ENCODE assay signal across 8 mouse cellular contexts in genomic region chr5:141241645-141242284, GRCm38 (mm10). TPM values are rescaled to one million over a fixed set of nuclear protein-coding genes. Genes with fewer than 3 reads are reported as not detected.
DNase-seq lines count a peak whose midpoint lies in the region; ATAC-seq and TF ChIP-seq lines count a peak whose summit lies in the region.

No protein-coding gene starts in this region.

- peak overlapping the region; percentile 97 for H3K4me2 ChIP-seq in hindbrain, embryonic 16.5 days (ENCODE audit: low read length)
- peak overlapping the region; percentile 75 for H3K4me2 ChIP-seq in midbrain, postnatal 0 days (ENCODE audit: low read depth, low read length, poor library complexity, severe bottlenecking)

- no peak overlapping the region for H3K27ac ChIP-seq in kidney, adult 2 months (ENCODE audit: insufficient read depth, low read depth, low read length)
- peak overlapping the region; percentile 57 for H3K27ac ChIP-seq in hindbrain, embryonic 16.5 days (ENCODE audit: low read depth, low read length)
- no peak overlapping the region for H3K27ac ChIP-seq in midbrain, postnatal 0 days (ENCODE audit: low read depth, low read length)

- no peaks in the 10 kb centered on the region for H3K36me3 ChIP-seq in kidney, adult 2 months (ENCODE audit: control insufficient read depth, insufficient read depth, low read length)
- H3K36me3 ChIP-seq in hindbrain, embryonic 16.5 days (ENCODE audit: control insufficient read depth, insufficient read depth, low read length), result no peaks in the 10 kb centered on the region
- H3K36me3 ChIP-seq in midbrain, postnatal 0 days (ENCODE audit: insufficient read depth, low read length), result no peaks in the 10 kb centered on the region

- no peaks in the 10 kb centered on the region for H3K27me3 ChIP-seq in kidney, adult 2 months (replicated peaks; ENCODE audit: control insufficient read depth, insufficient read depth, low read length)
- peaks cover 4% of the 10 kb centered on the region for H3K27me3 ChIP-seq in Patski
- peaks cover 11% of the 10 kb centered on the region for H3K27me3 ChIP-seq in hindbrain, embryonic 16.5 days (replicated peaks; ENCODE audit: control insufficient read depth, insufficient read depth, low read length)
- H3K27me3 ChIP-seq in midbrain, postnatal 0 days (ENCODE audit: insufficient read depth, low read length), result peaks cover 4% of the 10 kb centered on the region; the same call in 1 of the 2 replicates

- no peak for TF ChIP-seq POLR2A in kidney, adult 2 months (IDR thresholded peaks at IDR 0.05; ENCODE audit: low read depth, low read length)

- CTCF ChIA-PET in Patski (lab: Charles Lee), result interaction anchor here (1.2 kb wide), 1 partner anchor 10 kb away, joined by 4 read pairs; no protein-coding TSS in a partner anchor

- no peak for DNase-seq in kidney, adult 2 months
- DNase-seq in kidney, adult 8-10 months, result no peak
- DNase-seq in Patski (ENCODE audit: low read depth, low spot score), result no peak
- peak; percentile 7 to 11 for DNase-seq in cerebellum, postnatal 36 days
- no peak for DNase-seq in midbrain, postnatal 0 days (ENCODE audit: low spot score)
- DNase-seq in layer of hippocampus, postnatal 36 days, result no peak
- no peak for DNase-seq in spleen, postnatal 36 days (ENCODE audit: low spot score in 2 of 2)

- H3K9me3 ChIP-seq in hindbrain, embryonic 16.5 days (ENCODE audit: control insufficient read depth, low read length), result no peaks in the 10 kb centered on the region
- no peaks in the 10 kb centered on the region for H3K9me3 ChIP-seq in midbrain, postnatal 0 days (ENCODE audit: low read length)

- POLR2A ChIA-PET in Patski (lab: Charles Lee), result interaction anchor here (1.5 kb wide), 1 partner anchor 141 kb away, joined by 3 read pairs; no protein-coding TSS in a partner anchor

- H3K4me3 ChIP-seq in kidney, adult 2 months (ENCODE audit: insufficient read depth, low read depth, low read length), result peak overlapping the region; percentile 67
- peak overlapping the region; percentile 81 for H3K4me3 ChIP-seq in hindbrain, embryonic 16.5 days (ENCODE audit: low read length)
- H3K4me3 ChIP-seq in midbrain, postnatal 0 days (ENCODE audit: low read depth, low read length), result peak overlapping the region; percentile 71

- in situ Hi-C loops in Patski (cut with MboI; ENCODE audit: low pct_unique_long_range_greater_than_20kb), result no loop called here

- peak overlapping the region; percentile 87 for H3K9ac ChIP-seq in hindbrain, embryonic 16.5 days (ENCODE audit: low read depth, low read length)
- peak overlapping the region; percentile 64 for H3K9ac ChIP-seq in midbrain, postnatal 0 days (replicated peaks; ENCODE audit: low read length, poor library complexity, severe bottlenecking)

- peak; percentile 6 for ATAC-seq in Patski
- no peak; the same call in 1 of the 2 replicates for ATAC-seq in hindbrain, embryonic 16.5 days
- ATAC-seq in midbrain, postnatal 0 days (ENCODE audit: low FRiP score), result peak; percentile 62

- H3K4me1 ChIP-seq in kidney, adult 2 months (ENCODE audit: control insufficient read depth, insufficient read depth, low read length), result no peaks in the 10 kb centered on the region
- H3K4me1 ChIP-seq in hindbrain, embryonic 16.5 days (ENCODE audit: control insufficient read depth, insufficient read depth, low read depth, low read length), result peaks cover 24% of the 10 kb centered on the region
- no peaks in the 10 kb centered on the region for H3K4me1 ChIP-seq in midbrain, postnatal 0 days (ENCODE audit: insufficient read depth, low read length)

- 2% methylated on average over 79 of the region's 82 CpGs for WGBS in kidney, adult 2 months
- WGBS in hindbrain, embryonic 16.5 days, result under 1% methylated on average over 35 of the region's 82 CpGs
- WGBS in midbrain, postnatal 0 days, result 2% methylated on average over 31 of the region's 82 CpGs

- TF ChIP-seq CTCF in kidney, adult 2 months (conservative IDR thresholded peaks at IDR 0.05; ENCODE audit: insufficient read depth, insufficient read length, low read depth, low read length), result no peak
- no peak for TF ChIP-seq CTCF in Patski (IDR thresholded peaks at IDR 0.05)
- TF ChIP-seq CTCF in midbrain, postnatal 0 days (IDR thresholded peaks at IDR 0.05), result no peak

RNA-seq across cellular contexts. Expression of gene Sdk1, which starts 0.5 kb away (rescaled TPM):
- 0.63 and 0.86 TPM in 2 replicates for polyA plus RNA-seq in kidney, adult 2 months (2012; rRNA removed)
- polyA plus RNA-seq in Patski (2021), result 35.4 TPM
- polyA plus RNA-seq in hindbrain, embryonic 16.5 days (2015; fragmentation: Nextera tagmentation; extraction: Ambion mirVana), result 2.0 and 2.3 TPM in 2 replicates
- total RNA-seq in midbrain, postnatal 0 days (2014; rRNA removed), result 24.0 and 26.7 TPM in 2 replicates
- 2.2 and 2.6 TPM in 2 replicates for polyA plus RNA-seq in midbrain, postnatal 0 days (2015; fragmentation: Nextera tagmentation; extraction: Ambion mirVana)
- 1 to 10 TPM; 6.2 to 6.3 TPM for total RNA-seq in layer of hippocampus, postnatal 36 days (2021)

Comparison
In these comparisons a context has a peak if more than half of its experiments do, and no peak if none do; other contexts are left out.
1. DNase-seq: peak in cerebellum, postnatal 36 days (2 of 2); none in kidney, adult 2 months (single experiment), kidney, adult 8-10 months (0 of 2), Patski (single experiment), midbrain, postnatal 0 days (single experiment), layer of hippocampus, postnatal 36 days (0 of 2) and spleen, postnatal 36 days (0 of 2).
2. RNA of gene Sdk1, which starts 0.5 kb away (polyA plus RNA-seq): 35.4 TPM in Patski (single experiment); 2.2 to 2.6 TPM in midbrain, postnatal 0 days, 2.0 to 2.3 TPM in hindbrain, embryonic 16.5 days and 0.63 to 0.86 TPM in kidney, adult 2 months; every median in the first group is over 10 times any median in the second.
3. Peak in every context shown above with its lines, with median percentiles within 50 percentile points of each other: H3K4me3 ChIP-seq.